9 mouse cellular contexts compared by ENCODE assay signal in genomic region chr9:64272611-64273010, GRCm38 (mm10). TPM values are rescaled to one million over a fixed set of nuclear protein-coding genes. Genes with fewer than 3 reads are reported as not detected.
DNase-seq lines count a peak whose midpoint lies in the region; ATAC-seq and TF ChIP-seq lines count a peak whose summit lies in the region.
"Had no signal": no experiment of that assay in that cellular context is flagged by ENCODE, and none has a peak within 500 bp of the region (broad histone marks: within the 10 kb centered on the region; RNA-seq: fewer than 3 reads in every experiment).

No protein-coding gene starts in this region.

- H3K27me3 ChIP-seq in neural tube, embryonic 15.5 days (replicated peaks): no peaks in the 10 kb centered on the region
- H3K27me3 ChIP-seq in kidney, postnatal 0 days (ENCODE audit: insufficient read depth, low read length): no peaks in the 10 kb centered on the region
- H3K27me3 ChIP-seq: limb, embryonic 12.5 days had no signal

- no peak overlapping the region for H3K4me3 ChIP-seq in neural tube, embryonic 15.5 days (replicated peaks)
- no peak overlapping the region for H3K4me3 ChIP-seq in kidney, postnatal 0 days (replicated peaks; ENCODE audit: low read depth, low read length)
- H3K4me3 ChIP-seq: limb, embryonic 12.5 days had no signal

- 47% methylated on average over 7 of the region's 7 CpGs for WGBS in neural tube, embryonic 15.5 days
- 42% methylated on average over 7 of the region's 7 CpGs for WGBS in kidney, postnatal 0 days

- no peaks in the 10 kb centered on the region for H3K36me3 ChIP-seq in neural tube, embryonic 15.5 days
- no peaks in the 10 kb centered on the region for H3K36me3 ChIP-seq in kidney, postnatal 0 days (ENCODE audit: insufficient read depth, low read length)
- H3K36me3 ChIP-seq: limb, embryonic 12.5 days had no signal

- no peaks in the 10 kb centered on the region for H3K4me1 ChIP-seq in neural tube, embryonic 15.5 days
- no peaks in the 10 kb centered on the region for H3K4me1 ChIP-seq in kidney, postnatal 0 days (replicated peaks; ENCODE audit: insufficient read depth, low read length)
- H3K4me1 ChIP-seq: limb, embryonic 12.5 days had no signal

- H3K27ac ChIP-seq in neural tube, embryonic 15.5 days (replicated peaks): no peak overlapping the region
- no peak overlapping the region for H3K27ac ChIP-seq in kidney, postnatal 0 days
- H3K27ac ChIP-seq: limb, embryonic 12.5 days had no signal

- peak; percentile 79 for TF ChIP-seq CTCF in kidney, postnatal 0 days (IDR thresholded peaks at IDR 0.05; ENCODE audit: low read depth)

- ATAC-seq in neural tube, embryonic 15.5 days (ENCODE audit: low FRiP score): no peak
- no peak for ATAC-seq in kidney, postnatal 0 days (replicated peaks; ENCODE audit: low FRiP score, low read depth)

- no peak overlapping the region for H3K4me2 ChIP-seq in neural tube, embryonic 15.5 days
- no peak overlapping the region for H3K4me2 ChIP-seq in kidney, postnatal 0 days (ENCODE audit: low read length)
- H3K4me2 ChIP-seq: limb, embryonic 12.5 days had no signal

- no peaks in the 10 kb centered on the region for H3K9me3 ChIP-seq in neural tube, embryonic 15.5 days (replicated peaks)
- H3K9me3 ChIP-seq in kidney, postnatal 0 days (replicated peaks; ENCODE audit: low read length): no peaks in the 10 kb centered on the region
- H3K9me3 ChIP-seq: limb, embryonic 12.5 days had no signal

- no peak overlapping the region for H3K9ac ChIP-seq in neural tube, embryonic 15.5 days (replicated peaks)
- H3K9ac ChIP-seq in kidney, postnatal 0 days (ENCODE audit: low read depth, low read length): no peak overlapping the region
- H3K9ac ChIP-seq: limb, embryonic 12.5 days had no signal

- DNase-seq in cerebellum, postnatal 14 days: peak; percentile 55 to 71
- DNase-seq in cerebellum, adult 11-12 months: no peak
- DNase-seq in neural tube, embryonic 10.5 days (ENCODE audit: extremely low spot score, low spot score): peak; percentile 47
- DNase-seq in embryo, embryonic 10 days (ENCODE audit: low spot score): peak; percentile 74
- peak; percentile 74 for DNase-seq in kidney, postnatal 0 days (ENCODE audit: low spot score)
- peak; percentile 40 to 50 for DNase-seq in lung, adult 18-20 months
- DNase-seq in right cerebral cortex, postnatal 25 days: peak; percentile 40

RNA-seq across cellular contexts. Expression of gene Tipin, which starts 8.8 kb away (rescaled TPM):
- 65.7 and 96.3 TPM in 2 replicates for polyA plus RNA-seq in neural tube, embryonic 15.5 days (2015; fragmentation: Nextera tagmentation; extraction: Ambion mirVana)
- 168 and 193 TPM in 2 replicates for polyA plus RNA-seq in kidney, postnatal 0 days (2015; fragmentation: Nextera tagmentation; extraction: Ambion mirVana)

RNA-seq across cellular contexts. Expression of gene Map2k1, which starts 19.2 kb away (rescaled TPM):
- 71.0 and 80.1 TPM in 2 replicates for polyA plus RNA-seq in neural tube, embryonic 15.5 days (2015; fragmentation: Nextera tagmentation; extraction: Ambion mirVana)
- 81.6 and 82.7 TPM in 2 replicates for polyA plus RNA-seq in kidney, postnatal 0 days (2015; fragmentation: Nextera tagmentation; extraction: Ambion mirVana)

RNA-seq across cellular contexts. Expression of gene Uchl4, which starts 37.6 kb away (rescaled TPM):
- 2.3 and 3.2 TPM in 2 replicates for polyA plus RNA-seq in neural tube, embryonic 15.5 days (2015; fragmentation: Nextera tagmentation; extraction: Ambion mirVana)
- polyA plus RNA-seq in kidney, postnatal 0 days (2015; fragmentation: Nextera tagmentation; extraction: Ambion mirVana): 1.3 and 2.0 TPM in 2 replicates
